Mouse (Mus musculus): Measurements from ENCODE around the gene Zfpm1.

Gene Zfpm1

GRCm38 (mm10) chr8:122274651-122275391, 7.1 kb upstream of the Zfpm1 start:
- in situ Hi-C loops (cut with MboI, MseI), result loop anchor here (5.0 kb wide), 1 partner anchor 57 kb away; no protein-coding TSS in a partner anchor

- in situ Hi-C loops (cut with MboI, MseI), result no loop called here
These were observed 5.6 kb upstream of the Zfpm1 start for GRCm38 (mm10) chr8:122276308-122276707.

GRCm38 (mm10) chr8:122277204-122277995, 4.5 kb upstream of the Zfpm1 start:
- in situ Hi-C loops (cut with MboI, MseI), result no loop called here

- in situ Hi-C loops (cut with MboI, MseI), result loop anchor here (5.0 to 10.0 kb wide), 3 partner anchors 152 to 1575 kb away; partner anchors contain the start of genes Cyba, Galns and Trappc2l
These were observed 1.8 kb upstream of the Zfpm1 start for GRCm38 (mm10) chr8:122280156-122280555.

- in situ Hi-C loops (cut with MboI, MseI), result loop anchor here (5.0 to 10.0 kb wide), 3 partner anchors 152 to 1576 kb away; partner anchors contain the start of genes Cyba, Galns and Trappc2l
These were observed 1.2 kb upstream of the Zfpm1 start for GRCm38 (mm10) chr8:122280588-122281316.

GRCm38 (mm10) chr8:122281317-122282034, 465 bp upstream of the Zfpm1 start:
- in situ Hi-C loops (cut with MboI, MseI), result loop anchor here (5.0 to 10.0 kb wide), 3 partner anchors 151 to 1577 kb away; partner anchors contain the start of genes Cyba, Galns and Trappc2l

- in situ Hi-C loops (cut with MboI, MseI), result loop anchor here (5.0 to 10.0 kb wide), 3 partner anchors 150 to 1578 kb away; partner anchors contain the start of genes Cyba, Galns and Trappc2l
These were observed 787 bp downstream of the Zfpm1 start for GRCm38 (mm10) chr8:122282501-122283355.

- in situ Hi-C loops (cut with MboI, MseI), result loop anchor here (5.0 to 10.0 kb wide), 3 partner anchors 149 to 1579 kb away; partner anchors contain the start of genes Cyba, Galns and Trappc2l
These were observed 1.6 kb downstream of the Zfpm1 start for GRCm38 (mm10) chr8:122283356-122284202.

GRCm38 (mm10) chr8:122284203-122284658, 2.3 kb downstream of the Zfpm1 start:
- in situ Hi-C loops (cut with MboI, MseI), result loop anchor here (5.0 to 10.0 kb wide), 3 partner anchors 148 to 1579 kb away; partner anchors contain the start of genes Cyba, Galns and Trappc2l

- in situ Hi-C loops (cut with MboI, MseI), result loop anchor here (5.0 to 10.0 kb wide), 4 partner anchors 148 to 1580 kb away; partner anchors contain the start of genes Cyba, Galns and Trappc2l
These were observed 2.8 kb downstream of the Zfpm1 start for GRCm38 (mm10) chr8:122284659-122285261.

- in situ Hi-C loops (cut with MboI, MseI), result loop anchor here (5.0 to 10.0 kb wide), 2 partner anchors 433 to 1581 kb away; no protein-coding TSS in a partner anchor
These were observed 3.8 kb downstream of the Zfpm1 start for GRCm38 (mm10) chr8:122285727-122286126.

GRCm38 (mm10) chr8:122286899-122287298, 5.0 kb downstream of the Zfpm1 start:
- in situ Hi-C loops (cut with MboI, MseI), result loop anchor here (5.0 to 10.0 kb wide), 2 partner anchors 435 to 1582 kb away; no protein-coding TSS in a partner anchor

- in situ Hi-C loops (cut with MboI, MseI), result loop anchor here (5.0 to 10.0 kb wide), 2 partner anchors 435 to 1583 kb away; no protein-coding TSS in a partner anchor
These were observed 5.8 kb downstream of the Zfpm1 start for GRCm38 (mm10) chr8:122287742-122288141.

GRCm38 (mm10) chr8:122288344-122288743, 6.4 kb downstream of the Zfpm1 start:
- in situ Hi-C loops (cut with MboI, MseI), result loop anchor here (5.0 to 10.0 kb wide), 2 partner anchors 436 to 1584 kb away; no protein-coding TSS in a partner anchor

GRCm38 (mm10) chr8:122291075-122291474, 9.1 kb downstream of the Zfpm1 start:
- in situ Hi-C loops (cut with MboI, MseI), result no loop called here

- in situ Hi-C loops (cut with MboI, MseI), result no loop called here
These were observed 9.6 kb downstream of the Zfpm1 start for GRCm38 (mm10) chr8:122291549-122291948.

GRCm38 (mm10) chr8:122293484-122293883, 11.5 kb downstream of the Zfpm1 start:
- in situ Hi-C loops (cut with MboI, MseI), result no loop called here

GRCm38 (mm10) chr8:122294273-122294683, 12.3 kb downstream of the Zfpm1 start:
- in situ Hi-C loops (cut with MboI, MseI), result no loop called here
